Mouse (Mus musculus) layer of hippocampus, adult 9-10 months (tissue): ENCODE measurements around the gene Apol9b.
A peak's percentile ranks its signal among the peaks of the same experiment; 100 is the strongest.
"Not testable (repeated sequence)": the region's sequence is repeated elsewhere in the genome, so short reads cannot be mapped to it uniquely, and the experiment has no call there.

ENCODE experiments used
- DNase-seq: peaks from one replicate; pipeline ENCODE4 v3.0.0; 2022; ENCODE audit warnings: low spot score

The Apol9b gene

GRCm38 (mm10) chr15:77728739-77729138 is at the start of gene Apol9b:
TSS of gene Apol9b (plus strand) at chr15:77729039.
- DNase-seq, result not testable (repeated sequence)

- DNase-seq, result peak; percentile 2
Measured at GRCm38 (mm10) chr15:77683944-77684343, 44.9 kb upstream of the Apol9b start.

DNA sequence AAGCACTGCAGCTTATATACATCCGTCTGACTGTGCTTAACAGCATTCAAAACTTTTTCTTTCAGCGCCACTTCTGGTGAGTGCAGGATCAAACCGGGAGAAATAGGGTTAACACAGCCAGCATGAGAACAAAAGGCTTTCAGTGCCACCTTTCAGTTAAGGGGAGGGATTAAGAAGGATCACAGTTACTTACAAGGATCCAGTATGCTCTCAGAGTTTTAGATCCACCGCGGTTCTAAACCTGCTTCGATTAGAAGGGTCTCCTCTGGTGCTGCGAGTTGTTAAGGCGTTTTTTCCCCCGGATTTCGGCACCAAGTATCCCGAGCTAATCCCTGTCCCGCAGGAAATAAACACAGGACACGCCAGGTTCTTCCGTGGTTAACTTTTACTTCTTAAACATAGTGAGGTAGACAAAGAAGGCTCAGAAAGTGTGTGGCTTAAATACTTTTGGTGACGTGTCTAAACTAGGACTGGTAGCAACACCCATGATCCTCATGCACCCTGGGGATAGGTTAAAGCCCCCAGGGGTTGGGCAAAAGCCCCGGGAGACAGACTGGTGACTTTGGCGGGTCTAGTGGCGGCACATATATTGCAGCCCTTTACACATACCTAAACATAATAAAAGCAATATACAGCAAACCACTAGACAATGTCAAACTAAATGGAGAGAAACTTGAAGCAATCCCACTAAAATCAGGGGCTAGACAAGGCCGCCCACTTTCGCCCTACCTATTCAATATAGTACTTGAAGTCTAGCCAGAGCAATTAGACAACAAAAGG is 37.1 kb upstream of the Apol9b start:
- DNase-seq, result not testable (repeated sequence)

GRCm38 (mm10) chr15:77694687-77695295 is 34.0 kb upstream of the Apol9b start:
- DNase-seq, result not testable (repeated sequence)

DNA sequence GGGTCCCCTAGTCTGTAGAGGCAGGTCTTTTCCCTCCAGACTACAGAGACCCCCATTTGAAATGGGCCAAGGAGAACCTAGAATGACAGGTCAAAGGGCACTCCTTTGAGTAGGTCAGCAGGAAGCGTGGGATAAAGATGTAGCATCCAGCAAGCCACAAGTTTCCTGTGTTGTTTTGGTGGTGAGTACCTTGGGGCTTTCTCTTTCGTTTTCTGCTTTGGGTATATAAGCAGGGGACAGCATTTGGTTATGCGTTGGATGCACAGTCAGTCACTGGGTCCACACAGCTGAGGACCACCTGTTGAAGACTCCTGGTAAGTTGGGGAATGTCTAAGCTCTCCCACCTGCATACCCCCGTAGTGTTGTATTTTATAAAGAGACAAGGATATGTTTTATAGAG is 30.2 kb upstream of the Apol9b start, which contains the start of gene Apol7e:
Gene Apol7e, plus strand, starts transcription at position 202 of the 400 bp plus-strand sequence.
- DNase-seq, result not testable (repeated sequence)

GRCm38 (mm10) chr15:77705306-77705705 is 23.5 kb upstream of the Apol9b start:
- not testable (repeated sequence) for DNase-seq

- not testable (repeated sequence) for DNase-seq
Measured at GRCm38 (mm10) chr15:77708936-77709335, 19.9 kb upstream of the Apol9b start.

GRCm38 (mm10) chr15:77718240-77718639 is 10.6 kb upstream of the Apol9b start:
- DNase-seq, result not testable (repeated sequence)

DNA sequence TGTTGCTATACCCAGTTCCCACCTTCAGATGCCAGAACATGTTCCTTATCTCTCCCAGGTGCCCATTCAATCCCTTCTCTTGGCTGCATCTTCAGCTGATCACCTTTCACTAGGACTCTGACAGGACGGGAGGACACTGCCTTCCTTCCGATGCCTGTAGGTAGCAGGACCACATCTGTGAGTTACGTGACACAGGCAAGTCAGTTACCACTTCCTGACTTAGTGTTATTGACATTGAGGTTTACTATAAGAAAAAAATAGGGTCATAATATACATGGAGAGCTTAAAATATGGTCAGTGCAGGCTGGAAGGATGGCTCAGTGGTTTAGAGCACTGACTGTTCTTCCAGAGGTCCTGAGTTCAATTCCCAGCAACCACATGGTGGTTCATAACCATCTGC is 7.3 kb upstream of the Apol9b start:
- DNase-seq, result not testable (repeated sequence)

DNA sequence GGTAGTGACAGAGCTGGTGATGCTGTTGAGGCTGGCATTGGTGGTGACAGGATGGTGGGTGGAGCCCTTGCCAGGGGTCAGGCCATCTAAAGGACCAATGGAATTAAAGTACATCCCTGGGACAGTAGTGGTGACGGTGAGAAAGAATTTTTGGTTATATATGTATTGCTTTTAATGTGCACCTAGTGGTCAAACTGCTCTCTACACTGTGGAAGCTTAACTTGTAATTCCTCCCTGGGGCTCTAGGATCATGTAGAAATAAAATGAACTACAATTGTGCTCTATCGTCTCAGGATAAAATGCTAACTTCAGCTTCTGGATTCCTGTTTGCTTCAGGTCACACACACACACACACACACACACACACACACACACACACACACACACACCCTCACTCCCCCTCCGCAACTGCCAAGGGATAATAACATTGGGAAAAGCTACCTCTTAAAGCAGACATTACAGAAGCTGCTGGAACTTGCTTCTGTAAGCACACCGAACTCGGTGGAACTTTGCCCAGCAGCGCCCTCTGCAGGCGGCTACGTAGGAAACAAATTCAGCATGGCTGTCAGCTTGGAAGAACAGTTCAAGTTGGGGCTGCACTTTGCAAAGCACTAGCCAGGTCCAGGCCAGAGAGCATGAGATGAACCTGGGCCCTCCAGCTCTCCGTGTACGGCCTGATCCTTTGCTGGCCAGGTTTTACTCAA is 4.5 kb upstream of the Apol9b start:
- not testable (repeated sequence) for DNase-seq

DNA sequence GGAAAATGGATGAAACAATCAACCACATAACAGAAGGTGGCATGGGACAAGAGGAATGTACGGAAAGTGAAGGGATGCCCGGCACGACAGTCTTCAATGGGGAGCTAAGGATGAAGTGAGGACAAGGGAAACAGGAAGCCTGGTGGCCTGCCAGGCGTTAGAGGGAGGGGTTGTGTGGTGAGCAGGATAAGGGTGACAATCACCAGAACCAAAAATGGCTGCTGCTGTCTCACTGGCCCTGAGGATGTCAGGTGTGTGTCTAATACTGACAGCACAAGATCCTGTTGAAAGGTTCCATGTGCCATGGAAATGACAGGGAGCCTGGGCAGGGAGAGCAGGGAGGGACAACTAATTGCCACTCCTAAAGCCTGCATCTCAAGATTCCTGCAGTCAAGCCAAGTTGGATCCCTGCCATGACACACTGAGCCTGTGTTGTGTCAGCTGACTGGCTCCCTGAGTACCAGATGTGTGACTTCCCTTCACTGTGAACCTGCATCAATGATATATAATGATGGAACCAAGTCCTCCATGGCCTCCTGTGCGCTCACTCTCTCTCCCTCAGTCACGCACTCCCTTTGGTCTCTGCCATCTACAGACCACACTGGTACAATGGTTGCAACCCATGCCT is 3.3 kb upstream of the Apol9b start:
- DNase-seq, result not testable (repeated sequence)

DNA sequence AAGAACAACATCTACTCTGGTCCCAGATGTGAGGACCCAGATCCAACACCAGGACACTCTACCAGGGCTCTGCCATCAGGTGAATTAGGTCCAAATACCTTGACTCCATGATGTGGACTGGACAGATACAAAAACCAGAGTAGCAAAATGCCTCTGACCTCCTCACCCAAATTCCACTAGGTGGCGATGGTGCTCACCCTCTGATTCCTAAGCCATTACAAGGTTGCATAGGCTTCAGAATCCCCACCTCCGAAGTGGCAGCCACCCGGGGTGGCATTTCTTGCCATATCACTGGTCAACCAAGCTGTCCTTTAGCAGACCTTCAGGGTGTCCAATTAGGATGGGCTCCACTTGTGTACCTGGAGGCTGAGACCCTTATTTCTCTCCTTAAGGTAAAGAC is 1.7 kb upstream of the Apol9b start:
- not testable (repeated sequence) for DNase-seq

DNA sequence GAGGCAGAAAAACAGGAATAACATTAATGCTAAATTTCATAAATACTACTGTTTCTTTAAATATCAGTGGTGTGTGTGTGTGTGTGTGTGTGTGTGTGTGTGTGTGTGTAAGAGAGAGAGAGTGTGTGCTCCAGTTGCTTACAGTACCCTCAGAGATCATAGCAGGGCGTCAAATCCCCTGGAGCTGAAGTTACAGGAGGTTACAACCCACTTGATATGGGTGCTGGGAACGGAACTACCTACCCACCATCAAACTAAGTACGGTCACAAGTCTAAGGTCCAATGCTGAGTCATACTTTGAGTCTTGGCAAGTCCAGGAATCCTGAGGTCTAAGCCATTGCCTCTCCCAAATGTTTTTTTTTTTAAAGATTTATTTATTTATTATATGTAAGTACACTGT is 1.1 kb upstream of the Apol9b start:
- not testable (repeated sequence) for DNase-seq

- DNase-seq, result no peak
Measured at GRCm38 (mm10) chr15:77731605-77732004, 2.8 kb downstream of the Apol9b start.

DNA sequence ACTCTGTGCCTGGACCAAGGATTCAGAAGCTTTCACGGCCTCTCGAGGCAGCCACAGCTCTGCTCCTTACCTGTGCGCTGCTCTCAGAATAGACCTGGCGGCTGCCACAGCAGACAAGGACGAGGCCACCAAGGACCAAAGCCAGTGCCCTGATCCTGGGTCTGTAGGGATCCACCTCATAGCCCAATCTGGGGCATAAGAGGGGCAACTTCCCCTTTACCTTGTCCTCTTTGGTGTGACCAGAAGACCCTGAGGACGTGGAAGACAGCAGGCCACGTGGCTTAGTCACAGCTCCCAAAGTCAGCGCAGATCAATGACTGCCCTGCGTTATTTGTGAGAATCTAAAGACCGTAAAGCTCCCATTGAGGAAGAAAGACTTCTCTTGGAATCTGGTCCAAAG is 4.0 kb downstream of the Apol9b start:
- not testable (repeated sequence) for DNase-seq

DNA sequence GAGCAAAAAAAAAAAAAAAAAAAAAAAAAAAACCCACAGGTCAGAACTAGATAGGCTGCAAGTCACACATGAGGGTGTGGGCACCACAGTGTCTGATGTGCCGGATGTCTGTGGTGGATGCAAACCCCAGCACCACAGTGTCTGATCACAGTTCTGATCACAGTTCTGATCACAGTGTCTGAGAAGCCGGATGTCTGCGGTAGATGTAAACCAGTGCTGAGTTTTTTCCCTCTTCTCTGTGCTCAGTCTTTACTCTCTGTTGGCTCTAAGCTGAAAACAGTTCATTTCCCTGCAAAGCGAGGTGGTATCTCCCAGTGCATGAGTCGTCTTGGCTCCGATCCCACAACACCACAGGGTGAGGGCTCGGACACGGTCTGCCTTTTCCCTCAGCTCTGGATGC is 4.5 kb downstream of the Apol9b start:
- not testable (repeated sequence) for DNase-seq

- DNase-seq, result not testable (repeated sequence)
Measured at GRCm38 (mm10) chr15:77733903-77734302, 5.1 kb downstream of the Apol9b start.

- DNase-seq, result no peak
Measured at GRCm38 (mm10) chr15:77740511-77741297, 11.9 kb downstream of the Apol9b start.

DNA sequence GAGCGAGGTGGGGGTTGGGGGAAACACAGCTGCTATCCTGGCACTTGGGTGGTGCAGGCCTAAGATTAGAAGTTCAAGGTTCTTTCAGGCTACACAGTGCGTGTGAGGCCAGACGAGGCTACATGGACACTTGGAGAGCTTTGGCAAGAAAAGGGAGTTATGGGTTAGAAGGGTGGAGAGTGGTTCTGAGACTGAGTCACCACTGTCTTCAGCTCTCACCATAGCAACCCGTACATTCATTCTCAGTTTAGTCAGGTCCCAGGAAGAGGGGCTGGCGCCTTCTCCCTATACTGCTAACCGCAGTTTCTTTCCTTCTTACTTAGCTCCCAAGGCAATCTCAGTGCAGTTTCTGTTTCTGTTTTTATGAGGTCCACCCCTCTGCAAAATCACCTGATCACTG is 12.7 kb downstream of the Apol9b start:
- DNase-seq, result not testable (repeated sequence)

DNA sequence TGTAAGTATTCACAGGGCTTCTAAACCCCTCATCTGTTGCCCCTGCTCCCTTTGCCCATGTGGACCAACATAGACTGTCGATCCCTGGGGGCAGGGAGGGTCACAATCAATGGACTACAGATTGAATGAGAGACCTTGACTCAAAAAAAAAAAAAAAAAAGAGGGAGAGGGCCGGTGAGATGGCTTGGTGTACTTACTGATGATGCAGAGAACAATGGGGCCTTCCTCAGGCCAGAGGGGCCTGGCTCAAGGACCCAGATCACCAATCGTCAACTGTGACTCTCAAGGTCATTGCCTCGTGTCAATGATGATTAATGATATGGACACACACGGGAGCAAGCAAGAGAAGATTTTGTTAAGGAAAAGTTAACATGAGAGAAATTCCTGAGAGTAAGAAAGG is 15.8 kb downstream of the Apol9b start:
- DNase-seq, result no peak

- no peak for DNase-seq
Measured at GRCm38 (mm10) chr15:77745081-77745480, 16.2 kb downstream of the Apol9b start.
